Mouse (Mus musculus) thymus, adult 18-20 months (tissue): ENCODE data around the gene Man2a1.
"Not testable (repeated sequence)": the region's sequence is repeated elsewhere in the genome, so short reads cannot be mapped to it uniquely, and the experiment has no call there.

ENCODE experiments used
- DNase-seq, 2 experiments: peaks; one replicate each; pipeline ENCODE4 v3.0.0; 2022; ENCODE audit warnings: mixed read lengths in 2 of 2

Gene Man2a1

DNA sequence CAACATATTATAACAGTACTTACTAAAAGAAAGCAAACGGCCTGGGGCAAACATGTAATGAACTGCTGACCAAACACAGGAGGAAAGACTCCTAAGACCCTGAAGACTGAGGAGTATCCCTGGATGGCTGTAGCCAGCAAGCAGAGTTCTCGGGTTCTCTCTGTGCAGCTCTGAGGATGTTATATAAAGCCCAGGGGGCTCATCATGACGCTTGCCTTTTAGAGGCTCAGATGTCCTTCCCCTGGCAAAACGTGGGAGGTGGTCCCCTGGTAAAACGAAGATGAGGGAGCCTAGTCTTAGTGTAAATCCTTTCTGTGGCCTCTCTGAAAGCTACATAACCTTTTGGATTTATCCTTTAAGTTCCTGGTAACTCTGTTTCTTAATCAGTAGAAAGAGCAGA, 119.2 kb downstream of the Man2a1 start:
- DNase-seq: no peak

DNA sequence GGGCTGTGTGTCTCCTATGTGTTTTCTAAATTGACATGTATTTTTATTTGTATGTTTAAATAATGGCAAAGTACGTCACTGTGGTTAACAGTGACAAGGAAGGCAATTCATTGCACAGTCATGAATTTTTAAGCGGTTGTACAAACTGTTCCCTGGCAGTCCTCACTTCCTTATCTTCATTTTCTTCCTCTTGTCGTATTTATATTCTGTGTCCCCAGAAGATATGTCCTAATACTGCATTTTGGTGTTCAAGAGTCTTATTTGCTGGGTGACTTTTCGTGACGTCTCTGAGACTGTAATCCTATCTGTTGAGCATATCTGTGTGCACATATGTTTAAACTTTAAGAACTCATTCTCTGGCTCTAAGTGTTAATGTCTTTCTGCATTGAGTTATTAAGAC, 120.6 kb downstream of the Man2a1 start:
- no peak for DNase-seq

DNA sequence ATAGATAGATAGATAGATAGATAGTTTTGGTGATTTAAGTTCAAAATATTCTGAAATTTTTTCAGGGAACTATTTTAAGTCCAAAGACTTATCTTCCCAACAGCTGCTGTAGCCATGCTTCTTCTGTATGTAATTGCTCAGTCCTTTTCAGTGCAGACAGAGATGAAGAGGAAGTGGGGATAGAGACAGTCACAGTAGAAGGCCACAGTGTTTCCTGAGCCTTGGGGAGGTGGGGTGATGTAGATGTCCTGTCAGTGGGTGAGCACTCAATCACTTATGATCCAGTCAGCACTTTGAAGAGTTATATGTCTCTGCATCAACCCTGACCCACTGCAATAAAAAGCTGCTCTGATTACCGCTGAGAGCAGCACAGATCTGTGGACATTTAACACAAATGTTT, 122.6 kb downstream of the Man2a1 start:
- DNase-seq: no peak

DNA sequence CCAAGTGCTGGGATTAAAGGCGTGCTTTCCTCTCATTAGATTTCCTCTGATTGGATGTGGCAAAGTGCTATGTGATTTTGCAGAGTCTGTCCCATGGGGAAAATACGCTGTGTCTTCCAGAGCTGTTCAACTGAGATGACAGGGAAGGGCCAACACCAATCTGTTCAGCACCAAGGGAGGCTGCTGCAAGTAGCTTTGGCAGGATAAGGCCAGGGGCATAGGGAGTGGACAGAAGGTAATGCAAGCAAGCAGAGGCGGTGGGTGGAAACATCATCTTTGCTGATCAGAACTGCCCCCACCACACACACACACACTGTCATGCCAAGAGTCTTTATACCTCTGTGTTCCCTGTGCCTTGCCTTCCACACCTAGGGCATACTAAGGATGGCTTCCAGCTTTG, 124.7 kb downstream of the Man2a1 start:
- no peak for DNase-seq

DNA sequence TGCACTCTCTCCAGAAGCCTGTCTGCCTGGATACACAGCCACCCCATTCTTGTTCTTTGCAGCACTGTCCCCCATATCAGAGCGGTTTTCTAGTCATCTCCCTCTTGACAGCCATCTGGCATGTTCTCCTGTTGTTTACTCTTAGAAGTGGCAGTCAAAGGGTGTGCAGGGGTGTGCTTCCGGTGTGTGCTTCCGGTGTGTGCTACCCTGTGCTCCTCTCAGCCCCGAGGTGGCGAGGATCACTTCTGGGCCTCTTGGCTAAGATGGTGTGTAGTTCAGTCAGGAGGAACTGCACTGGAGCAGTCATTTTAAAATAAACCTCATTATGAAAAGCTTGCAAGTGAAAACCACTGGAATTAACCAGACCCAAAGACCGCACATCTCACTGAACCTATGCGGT, 125.5 kb downstream of the Man2a1 start:
- peak; percentile 30 to 50 for DNase-seq

DNA sequence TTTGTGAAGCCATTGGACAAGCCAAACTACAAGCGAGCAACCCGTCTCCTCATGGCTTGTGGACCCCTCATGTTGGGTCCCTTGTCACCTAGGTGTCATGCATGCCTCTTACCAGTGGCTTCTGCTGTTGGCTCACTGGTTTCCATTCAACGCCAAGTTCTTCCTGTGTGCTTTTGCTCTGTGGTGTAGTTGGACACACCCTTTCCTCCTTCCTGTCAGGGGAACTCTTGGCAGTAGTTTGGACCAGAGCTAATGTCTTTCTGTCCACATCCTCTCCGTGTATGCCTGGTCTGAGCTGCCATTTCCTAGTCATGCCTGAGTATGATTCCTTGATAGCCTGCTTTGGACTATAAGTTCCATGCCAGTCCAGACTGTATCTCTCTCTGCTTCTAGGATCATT, 135.0 kb downstream of the Man2a1 start:
- DNase-seq: no peak

DNA sequence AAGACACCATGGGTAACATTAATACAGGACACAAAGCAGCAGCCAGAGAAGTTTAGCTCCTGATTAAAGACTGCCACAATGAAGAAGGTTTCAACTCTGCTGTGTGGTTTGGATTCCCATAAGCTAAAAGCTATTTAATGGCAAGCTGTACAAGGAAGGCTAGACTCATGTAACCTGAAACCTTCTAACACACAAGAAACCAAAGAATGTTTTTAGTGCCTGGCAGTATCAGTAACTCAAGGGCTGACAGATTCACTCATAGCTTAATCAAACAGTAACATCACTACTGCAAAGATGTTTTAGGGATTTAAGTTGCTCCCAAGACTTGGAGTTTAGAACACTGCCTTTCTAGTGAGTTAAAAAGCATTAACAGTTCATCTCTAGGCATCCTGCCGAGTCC, 137.4 kb downstream of the Man2a1 start:
- no peak for DNase-seq

DNA sequence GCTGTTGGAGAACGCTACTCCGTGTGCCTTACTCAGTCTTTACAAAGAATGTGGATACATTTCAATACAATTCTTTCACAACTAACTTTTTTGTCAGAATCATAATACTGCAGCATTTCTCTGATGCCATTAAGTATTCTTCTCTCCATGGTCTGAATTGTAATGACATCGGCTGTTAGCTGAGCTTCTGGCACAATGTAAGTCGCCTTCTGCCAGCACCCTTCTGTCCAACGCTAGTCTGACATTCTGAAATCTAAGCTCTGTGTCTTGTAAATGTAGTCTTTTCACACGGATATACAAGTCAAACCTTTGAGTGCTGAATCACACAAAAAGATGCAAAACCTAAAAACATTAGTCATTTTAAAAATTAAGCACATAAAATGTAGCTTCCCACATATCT, 138.6 kb downstream of the Man2a1 start:
- DNase-seq: no peak

DNA sequence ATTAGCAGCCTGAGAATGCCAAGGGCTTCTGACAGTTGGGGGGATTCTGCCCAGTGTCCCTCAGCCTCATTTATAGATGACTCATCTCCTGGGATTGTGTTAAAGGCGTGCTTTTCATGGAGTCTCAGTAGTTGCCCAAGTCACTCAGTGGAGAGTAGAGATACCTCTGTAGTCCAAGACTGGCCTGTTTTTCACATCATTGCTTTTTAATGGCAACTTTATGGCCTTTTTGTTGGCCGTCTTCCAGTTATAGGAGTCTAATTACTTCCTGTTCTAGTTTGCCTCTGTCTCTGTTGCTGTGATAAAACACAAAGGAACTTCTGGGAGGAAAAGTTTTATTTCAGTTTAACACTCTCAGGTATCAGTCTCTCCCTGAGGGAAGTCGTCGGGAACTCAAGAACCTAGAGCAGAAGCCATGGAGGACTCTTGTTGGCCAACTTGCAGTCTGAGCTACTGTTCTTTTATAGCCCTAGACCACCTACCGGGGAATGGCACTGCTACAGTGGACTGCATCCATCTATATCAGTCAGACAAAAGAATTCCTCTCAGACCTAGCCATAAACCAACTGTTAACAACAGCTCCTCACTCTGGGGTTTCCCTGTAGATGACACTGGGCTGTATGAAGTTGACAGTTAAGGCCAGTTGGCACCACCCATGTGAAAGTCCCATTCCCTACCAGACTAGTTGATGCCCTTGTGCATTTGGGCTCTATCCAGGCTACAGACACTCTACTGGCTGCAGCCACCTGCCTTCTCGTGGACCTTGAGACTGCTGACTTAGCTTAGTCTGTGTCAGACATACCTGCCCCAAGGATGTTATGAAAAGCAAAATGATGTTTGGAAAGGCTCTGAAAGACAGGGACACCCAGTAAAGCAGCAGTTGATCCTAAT, 142.4 kb downstream of the Man2a1 start:
- DNase-seq: no peak

DNA sequence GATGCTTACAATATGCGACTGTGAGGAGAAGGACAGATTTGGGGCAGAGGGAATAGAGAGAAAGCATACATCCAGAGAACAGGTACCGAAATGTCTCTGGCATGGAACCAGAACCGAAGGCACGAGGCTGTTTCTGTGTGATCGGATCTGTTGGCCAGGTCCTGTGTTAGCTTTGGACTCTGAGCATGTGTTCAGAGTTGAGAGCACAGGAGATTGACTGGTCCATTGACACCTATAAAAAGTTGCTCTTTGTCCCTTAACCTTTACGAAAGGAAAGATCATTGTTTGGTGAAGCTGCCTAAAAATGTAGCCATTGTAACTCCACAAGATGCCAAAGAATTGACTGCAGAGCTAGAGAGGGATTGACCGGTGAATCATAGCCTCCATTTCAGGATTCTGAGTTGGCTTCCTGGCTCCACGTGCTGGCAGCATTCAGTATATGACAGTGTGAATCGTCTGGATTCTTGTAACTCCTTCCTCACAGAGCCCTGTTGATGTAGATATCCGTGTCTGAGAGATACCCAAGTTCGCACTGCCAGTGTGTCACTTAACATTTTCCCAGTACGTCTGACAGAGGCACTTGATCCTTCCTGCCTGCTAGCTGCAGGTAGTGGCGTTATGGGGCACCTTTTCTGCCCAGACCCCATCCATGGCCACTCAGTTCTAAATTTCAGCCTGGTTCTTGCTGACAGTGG, 143.2 kb downstream of the Man2a1 start:
- DNase-seq: no peak

DNA sequence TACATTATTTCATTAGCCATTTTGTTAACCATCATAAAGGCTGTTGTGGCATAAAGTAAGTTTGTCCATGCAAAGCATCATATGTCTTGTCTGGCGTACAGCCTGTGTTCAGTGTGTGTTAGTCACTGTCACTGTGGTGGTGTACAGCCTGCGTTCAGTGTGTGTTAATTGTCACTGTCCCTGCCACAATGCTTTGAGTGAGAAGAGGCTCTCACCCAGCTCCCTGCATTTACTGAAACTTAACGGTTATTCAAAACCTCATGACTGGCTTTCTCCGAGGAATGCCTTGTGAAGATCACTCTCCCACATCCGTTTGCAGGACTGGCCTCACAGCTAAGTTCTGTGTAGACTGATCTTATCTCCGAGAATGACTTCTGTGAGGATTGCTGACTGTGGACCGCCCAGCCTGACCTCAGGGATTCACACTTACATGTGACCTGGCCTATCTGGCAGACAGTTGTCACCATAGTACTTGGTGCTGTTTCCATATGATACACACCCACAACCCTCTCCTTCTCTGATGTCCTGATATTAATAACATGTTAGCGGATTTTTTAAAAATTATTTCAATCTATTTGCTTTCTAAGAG, 146.2 kb downstream of the Man2a1 start:
- no peak for DNase-seq

DNA sequence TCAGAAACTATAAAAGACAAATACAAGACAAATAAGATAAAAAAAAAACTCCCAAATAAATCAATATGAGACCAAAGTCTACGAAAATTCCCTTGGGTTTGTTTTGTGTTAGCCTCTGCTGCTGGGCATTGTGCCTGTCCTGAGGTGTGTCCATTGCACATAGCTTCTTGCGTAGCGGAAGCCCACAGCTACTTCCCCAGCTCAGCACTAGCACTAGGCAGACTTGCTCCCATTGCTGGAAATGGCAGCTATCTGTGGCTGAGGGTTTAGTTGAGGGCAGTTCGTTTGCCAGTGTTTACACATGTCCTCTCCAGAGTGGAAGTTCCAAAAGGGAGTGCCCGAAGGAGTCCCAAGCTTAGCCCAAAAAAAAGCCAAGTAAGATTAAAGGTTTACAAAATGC, 146.9 kb downstream of the Man2a1 start:
- DNase-seq: no peak

DNA sequence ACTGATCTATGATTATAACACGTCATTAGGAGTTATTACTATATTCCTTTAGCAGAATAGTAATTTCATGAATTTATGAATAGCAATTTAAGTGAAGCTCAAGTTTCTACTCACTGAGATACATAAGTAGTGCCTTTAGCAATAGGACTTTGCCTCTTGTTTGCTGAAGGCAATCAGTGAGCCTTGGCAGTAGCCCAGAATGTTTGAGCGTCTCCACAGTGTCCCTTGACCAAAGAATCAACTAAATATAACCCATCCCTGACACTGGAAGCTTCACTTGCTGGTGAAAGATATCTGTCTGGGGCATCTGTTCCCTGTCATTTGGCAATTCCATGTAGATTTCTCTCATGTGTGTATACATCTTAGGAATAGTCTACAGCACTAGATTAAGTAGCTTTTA, 147.6 kb downstream of the Man2a1 start:
- no peak for DNase-seq

DNA sequence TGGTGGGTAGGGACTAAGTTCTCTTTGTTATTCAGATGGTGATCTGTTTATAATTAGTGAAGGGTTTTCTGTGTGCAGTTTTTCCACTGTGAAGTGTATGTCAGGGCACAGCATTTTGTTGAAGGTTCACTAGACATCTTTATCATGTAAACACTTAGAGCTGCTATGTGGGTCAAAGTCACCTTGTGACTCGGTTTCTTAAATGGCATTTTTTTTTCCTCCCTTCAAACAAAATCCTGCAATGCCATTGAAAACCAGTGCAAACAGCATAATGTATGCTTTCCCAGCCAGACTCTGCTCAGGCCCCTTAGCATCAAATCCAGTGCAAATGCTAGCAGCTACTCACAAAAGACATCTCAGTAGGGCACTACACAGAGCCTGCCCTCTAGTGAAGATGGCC, 148.6 kb downstream of the Man2a1 start:
- no peak for DNase-seq

DNA sequence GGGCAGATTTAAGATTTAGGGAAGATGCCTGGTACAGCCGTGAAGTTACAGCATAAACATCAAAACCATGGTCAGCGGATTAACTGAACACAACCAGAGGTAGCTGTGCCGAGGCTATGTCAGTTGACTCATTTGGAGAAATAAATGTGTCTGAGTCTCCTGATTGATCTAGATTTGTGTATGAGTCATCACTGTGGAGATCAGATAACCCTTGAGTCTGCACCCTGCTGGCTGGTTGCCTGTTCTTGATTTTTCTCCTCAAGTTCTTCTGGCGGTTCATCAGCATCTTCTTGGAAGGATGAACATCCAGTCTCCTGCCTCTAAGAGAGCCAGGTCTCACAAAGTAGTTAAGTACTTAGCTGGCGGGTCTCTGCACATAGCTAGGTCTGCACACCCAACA, 150.7 kb downstream of the Man2a1 start:
- DNase-seq: no peak

DNA sequence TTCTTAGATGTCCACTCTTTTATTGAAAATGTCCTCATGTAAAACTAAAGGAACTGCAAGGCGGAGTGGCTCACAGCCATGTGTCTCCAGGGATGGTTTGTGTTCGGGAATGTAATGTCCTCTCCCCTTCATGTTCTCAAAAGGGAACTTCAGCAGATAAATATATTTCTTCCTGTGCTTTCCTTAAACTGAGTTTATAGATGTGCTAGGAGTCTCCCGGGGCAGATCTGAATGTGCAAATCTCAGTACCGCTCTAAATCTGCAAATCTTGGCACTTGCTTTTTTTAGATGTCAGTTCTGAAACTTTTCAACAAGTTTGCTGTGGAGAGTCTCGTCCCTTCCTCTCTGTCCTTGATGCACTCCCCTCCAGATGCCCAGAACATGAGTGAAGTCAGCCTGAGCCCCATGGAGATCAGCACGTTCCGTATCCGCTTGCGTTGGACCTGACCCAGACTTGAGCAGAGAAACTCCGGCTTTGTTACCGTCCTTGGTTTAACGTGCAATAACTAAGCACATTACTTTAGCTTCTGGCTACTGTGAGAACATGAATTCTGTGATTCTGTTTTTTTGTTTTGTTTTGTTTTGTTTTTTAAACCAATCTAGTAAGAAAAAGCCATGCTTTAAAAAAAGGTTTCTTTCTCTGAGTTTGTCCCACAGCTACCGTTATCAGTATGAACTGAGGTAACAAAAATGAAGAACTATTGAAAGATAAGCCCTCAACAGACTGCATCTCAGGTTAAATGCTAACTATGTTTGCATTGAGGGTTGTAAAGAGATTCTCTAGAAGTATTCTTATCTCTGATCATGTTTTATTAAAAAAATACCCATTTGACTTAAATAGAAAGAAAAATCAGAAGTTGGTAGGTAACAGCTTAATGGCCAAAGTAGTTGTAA, 151.8 kb downstream of the Man2a1 start:
- no peak for DNase-seq

DNA sequence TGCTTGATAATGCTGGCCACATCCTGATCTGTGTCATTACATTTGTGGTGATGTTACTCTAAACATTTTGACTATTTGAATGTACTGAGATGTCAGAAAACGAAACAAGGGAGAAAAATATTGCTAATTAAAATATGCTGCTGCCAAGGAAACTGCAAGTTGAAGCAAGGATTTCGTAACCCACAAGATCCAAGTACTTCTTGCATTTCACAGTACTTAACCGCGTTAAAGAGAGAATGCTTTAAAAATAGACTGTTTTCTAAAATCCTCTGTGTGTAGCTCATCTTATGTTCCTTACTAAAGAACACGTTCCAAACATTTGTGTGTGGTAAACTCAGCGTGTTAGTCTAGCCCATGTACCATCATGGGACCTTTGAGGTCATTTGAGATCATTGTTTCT, 153.0 kb downstream of the Man2a1 start:
- DNase-seq: no peak

DNA sequence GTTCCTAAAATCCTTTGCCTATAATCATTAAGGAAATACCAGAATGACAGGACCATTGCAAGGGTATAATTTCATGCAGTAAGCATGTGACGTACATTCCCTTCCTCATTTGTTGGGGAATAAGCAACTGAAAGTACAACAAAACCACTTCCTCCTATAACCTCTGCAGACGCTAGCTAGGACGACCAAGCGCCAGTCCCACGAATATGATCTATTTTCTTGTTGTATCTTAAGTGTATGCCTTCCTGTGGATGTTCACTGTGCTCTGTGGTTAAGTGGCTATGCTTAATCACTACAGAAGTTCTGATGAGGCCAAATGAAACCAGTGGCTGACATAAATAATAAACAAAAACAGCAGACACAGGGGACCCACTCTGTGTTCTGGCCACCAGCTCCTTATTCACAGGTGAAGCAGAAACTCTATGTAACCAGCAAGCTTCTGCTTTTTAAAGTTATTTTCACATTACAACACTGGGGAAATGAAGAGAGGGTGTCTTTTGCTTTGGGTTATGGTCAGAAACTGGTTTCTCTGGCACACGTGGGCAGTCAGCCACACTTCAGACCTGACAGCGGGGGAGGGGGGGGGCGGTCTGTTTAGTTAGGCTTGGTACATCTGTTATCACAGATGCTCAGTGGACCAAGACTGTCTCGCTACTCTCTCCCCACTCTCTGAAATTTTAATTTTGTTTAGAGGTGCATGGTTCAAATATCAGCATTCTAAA, 153.8 kb downstream of the Man2a1 start:
- DNase-seq: peak in 1 of 2 experiments; percentile 27

DNA sequence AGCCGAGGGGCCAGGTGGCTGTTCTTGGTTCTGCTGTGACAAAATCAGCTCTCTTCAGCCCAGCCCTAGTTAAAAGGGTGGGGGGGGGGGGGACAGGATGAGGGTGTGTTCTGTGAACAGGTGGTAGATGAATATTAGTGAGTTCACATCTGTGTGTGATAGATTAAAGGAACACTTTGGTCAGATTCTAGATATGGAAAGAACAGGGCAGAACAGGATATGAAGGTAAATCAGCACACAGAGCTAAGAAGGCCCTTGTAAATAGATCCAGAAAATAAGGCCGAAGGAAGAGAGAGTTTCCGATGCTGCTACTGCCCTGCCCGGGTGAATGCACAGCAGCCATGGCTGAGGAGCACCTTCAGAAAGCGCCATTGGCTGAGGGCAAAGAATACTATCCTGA, 154.7 kb downstream of the Man2a1 start:
- DNase-seq: no peak

DNA sequence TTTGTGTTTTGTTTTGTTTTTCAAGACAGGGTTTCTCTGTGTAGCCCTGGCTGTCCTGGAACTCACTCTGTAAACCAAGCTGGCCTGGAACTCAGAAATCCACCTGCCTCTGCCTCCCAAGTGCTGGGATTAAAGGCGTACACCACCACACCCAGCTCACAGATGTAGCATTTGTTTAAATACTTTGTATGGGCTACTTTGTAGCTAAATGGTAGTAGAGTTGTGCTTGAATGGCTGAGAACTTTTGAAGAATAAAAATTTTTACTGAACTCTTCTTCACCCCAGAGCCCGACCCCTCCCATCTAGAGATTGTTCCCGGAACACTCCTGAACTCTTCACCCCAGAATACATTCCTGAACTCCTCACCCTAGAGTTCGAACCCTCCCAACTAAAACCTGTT, 162.1 kb downstream of the Man2a1 start:
- not testable (repeated sequence) for DNase-seq

DNA sequence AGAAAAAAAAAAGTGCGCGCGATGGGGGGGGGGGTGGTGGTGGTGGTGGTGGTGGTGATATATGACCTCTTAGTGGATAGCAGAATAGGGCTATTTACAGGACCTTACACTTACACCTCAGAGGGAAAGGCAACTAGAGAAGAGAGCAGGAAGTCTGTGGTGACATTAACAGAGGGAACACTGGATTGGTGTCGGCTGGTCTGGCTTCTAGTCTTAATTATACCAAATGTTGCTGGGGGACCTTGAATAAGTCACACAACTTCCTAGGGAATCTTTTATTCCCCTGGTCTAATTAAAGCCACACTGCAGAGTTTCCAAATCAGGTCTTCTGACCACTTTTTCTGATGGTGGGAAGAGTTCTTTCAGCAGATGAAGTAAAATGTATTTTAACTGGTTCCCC, 163.0 kb downstream of the Man2a1 start:
- no peak for DNase-seq
